Mouse (Mus musculus) heart, adult 2 months (tissue): Measurements from ENCODE around the gene Slco1a5. TPM values are rescaled to one million over a fixed set of nuclear protein-coding genes. Genes with fewer than 3 reads are reported as not detected.

ENCODE experiments used
- DNase-seq, 2 experiments: peaks; one replicate each; pipeline ENCODE4 v3.0.0; 2021
- H3K27ac ChIP-seq: fragments of 200-600 bp; 2 replicates; pipeline ENCODE4 v1.8.1; 2022
- H3K27me3 ChIP-seq: fragments of 200-500 bp; 2 replicates; pipeline ENCODE4 v1.6.1; 2012; ENCODE audit warnings: mild to moderate bottlenecking, low read length, inconsistent platforms, mixed read lengths; ENCODE audit not compliant: control insufficient read depth, insufficient read depth
- H3K36me3 ChIP-seq: fragments of 200-500 bp; 2 replicates; pipeline ENCODE4 v1.6.1; 2012; ENCODE audit warnings: low read length, inconsistent platforms; ENCODE audit not compliant: control insufficient read depth, insufficient read depth
- H3K4me1 ChIP-seq: fragments of 200-500 bp; 2 replicates; pipeline ENCODE4 v1.6.1; 2011; ENCODE audit warnings: low read length; ENCODE audit not compliant: control insufficient read depth, insufficient read depth
- H3K4me3 ChIP-seq: fragments of 200-600 bp; 2 replicates; pipeline ENCODE4 v1.8.1; 2022
- H3K79me2 ChIP-seq: fragments of 200-500 bp; replicated peaks from 2 replicates; pipeline ENCODE4 v1.6.1; 2012; ENCODE audit warnings: mild to moderate bottlenecking, inconsistent platforms, low read length, moderate library complexity, mixed read lengths; ENCODE audit not compliant: control insufficient read depth, insufficient read depth
- H3K9ac ChIP-seq: fragments of 200-500 bp; 2 replicates; pipeline ENCODE4 v1.6.1; 2012; ENCODE audit warnings: low read depth, mild to moderate bottlenecking, control low read depth, inconsistent platforms, low read length, mixed read lengths
- CTCF ChIP-seq: fragments of 200-600 bp; IDR thresholded peaks from 2 replicates; pipeline ENCODE4 v1.8.1; 2022; ENCODE audit warnings: antibody characterized with exemption, mild to moderate bottlenecking, moderate library complexity
- EP300 ChIP-seq: fragments of 200-500 bp; IDR thresholded peaks from 2 replicates; pipeline ENCODE4 v1.6.1; 2011; ENCODE audit warnings: low read depth, low read length, control low read depth; ENCODE audit not compliant: insufficient read depth
- POLR2A ChIP-seq: fragments of 200-500 bp; IDR thresholded peaks from 2 replicates; pipeline ENCODE4 v1.6.1; 2011; ENCODE audit warnings: mild to moderate bottlenecking, low read depth, low read length, control low read depth; ENCODE audit not compliant: insufficient read depth
- WGBS: fragments of 180-500 bp; shearing (Covaris S2); methylation state at CpG from one replicate; pipeline ENCODE4 v1.1.7; 2018; 5-methylcytosine and 5-hydroxymethylcytosine counted together
- intact Hi-C: fragments of 180-260 bp; cut with DNase I; formaldehyde crosslinking; loops from one replicate; pipeline ENCODE4 v1.15.1; 2025
- polyA plus RNA-seq: library from polyadenylated mRNA; depleted of rRNA; stranded (reverse); fragments of >200 nt; gene quantifications from 2 replicates; pipeline ENCODE4 v1.2.3, GENCODE M21; 2012; rRNA removed
- total RNA-seq, 2 experiments: library from RNA; stranded (reverse); gene quantifications; 2 replicates each; pipeline ENCODE4 v1.2.3; 2021

Slco1a5 gene
- total and polyA plus RNA-seq, 3 experiments = 0.06 TPM; not detected in 2

- TF ChIP-seq CTCF (no peak), POLR2A (no peak), EP300 (no peak)
- DNase-seq = no peak
- intact Hi-C loops = no loop called here
- H3K4me1 ChIP-seq = no peaks in the 10 kb centered on the region
- 73% methylated on average over 8 of the region's 8 CpGs for WGBS
- H3K9ac ChIP-seq = no peak overlapping the region
- H3K79me2 ChIP-seq = no peaks in the 10 kb centered on the region
- H3K27ac ChIP-seq = no peak overlapping the region
- no peaks in the 10 kb centered on the region for H3K27me3 ChIP-seq
- H3K36me3 ChIP-seq = no peaks in the 10 kb centered on the region
- H3K4me3 ChIP-seq = no peak overlapping the region
Observed at GRCm38 (mm10) chr6:142194245-142194644, 128.5 kb downstream of the Slco1a5 start.

GRCm38 (mm10) chr6:142191962-142192361, 130.8 kb downstream of the Slco1a5 start:
- Histone ChIP-seq H3K9ac (no peak overlapping the region), H3K27me3 (no peaks in the 10 kb centered on the region), H3K4me1 (no peaks in the 10 kb centered on the region), H3K79me2 (no peaks in the 10 kb centered on the region), H3K27ac (no peak overlapping the region), H3K36me3 (no peaks in the 10 kb centered on the region), H3K4me3 (no peak overlapping the region)
- 55% methylated on average over 1 of the region's 1 CpGs for WGBS
- TF ChIP-seq EP300 (no peak), CTCF (no peak), POLR2A (no peak)
- intact Hi-C loops = no loop called here
- no peak for DNase-seq

- H3K4me1 ChIP-seq = no peaks in the 10 kb centered on the region
- DNase-seq = no peak
- intact Hi-C loops = no loop called here
- WGBS = 85% methylated on average over 3 of the region's 3 CpGs
- no peaks in the 10 kb centered on the region for H3K27me3 ChIP-seq
- TF ChIP-seq EP300 = no peak
- no peak for TF ChIP-seq POLR2A
- no peak for TF ChIP-seq CTCF
- H3K27ac ChIP-seq = no peak overlapping the region
- H3K9ac ChIP-seq = no peak overlapping the region
- H3K4me3 ChIP-seq = no peak overlapping the region
- no peaks in the 10 kb centered on the region for H3K79me2 ChIP-seq
- H3K36me3 ChIP-seq = no peaks in the 10 kb centered on the region
Observed at GRCm38 (mm10) chr6:142187426-142187825, 135.4 kb downstream of the Slco1a5 start.

GRCm38 (mm10) chr6:142185868-142186415, 136.8 kb downstream of the Slco1a5 start:
- no peak overlapping the region for H3K4me3 ChIP-seq

More at GRCm38 (mm10) chr6:142185868-142186415, 136.8 kb downstream of the Slco1a5 start:
- H3K36me3 ChIP-seq = no peaks in the 10 kb centered on the region
- no peaks in the 10 kb centered on the region for H3K27me3 ChIP-seq
- H3K79me2 ChIP-seq = no peaks in the 10 kb centered on the region
- no peak overlapping the region for H3K27ac ChIP-seq
- TF ChIP-seq POLR2A (no peak), EP300 (no peak), CTCF (no peak)
- no peak overlapping the region for H3K9ac ChIP-seq
- WGBS = 49% methylated on average over 2 of the region's 2 CpGs
- intact Hi-C loops = no loop called here
- DNase-seq = no peak
- no peaks in the 10 kb centered on the region for H3K4me1 ChIP-seq

Other genes starting within 250 kb of the Slco1a5 start
- not detected for gene Slco1a6, start 114.5 kb downstream of the Slco1a5 start, total RNA-seq
- not detected in 2 replicates for gene Slco1a6, start 114.5 kb downstream of the Slco1a5 start, polyA plus RNA-seq
- not detected for gene Iapp, start 24.6 kb downstream of the Slco1a5 start, total RNA-seq
- gene Iapp, start 24.6 kb downstream of the Slco1a5 start, polyA plus RNA-seq = not detected in 2 replicates
- 1 to 10 TPM; 9.4 to 9.6 TPM for gene Pyroxd1, start 22.7 kb upstream of the Slco1a5 start, total RNA-seq
- 3.3 and 5.5 TPM in 2 replicates for gene Pyroxd1, start 22.7 kb upstream of the Slco1a5 start, polyA plus RNA-seq
- 1 to 10 TPM; 6.9 to 8.4 TPM for gene Recql, start 64.1 kb upstream of the Slco1a5 start, total RNA-seq
- 2.3 and 5.4 TPM in 2 replicates for gene Recql, start 64.1 kb upstream of the Slco1a5 start, polyA plus RNA-seq
- gene Golt1b, start 64.2 kb upstream of the Slco1a5 start, total RNA-seq = 10 to 100 TPM; 15.6 to 21.4 TPM
- 7.0 and 13.6 TPM in 2 replicates for gene Golt1b, start 64.2 kb upstream of the Slco1a5 start, polyA plus RNA-seq
- not detected for gene Spx, start 90.5 kb upstream of the Slco1a5 start, total RNA-seq
- gene Spx, start 90.5 kb upstream of the Slco1a5 start, polyA plus RNA-seq = 0.18 and 0.25 TPM in 2 replicates
- under 1 TPM; 0.09 to 0.39 TPM for gene Gys2, start 150.1 kb upstream of the Slco1a5 start, total RNA-seq
- gene Gys2, start 150.1 kb upstream of the Slco1a5 start, polyA plus RNA-seq = 0.50 and 1.0 TPM in 2 replicates
- gene Ldhb, start 185.0 kb upstream of the Slco1a5 start, total RNA-seq = 1,000 to 10,000 TPM; 2,754 to 3,232 TPM
- 2,197 and 2,972 TPM in 2 replicates for gene Ldhb, start 185.0 kb upstream of the Slco1a5 start, polyA plus RNA-seq
- gene Kcnj8, start 248.6 kb upstream of the Slco1a5 start, total RNA-seq = 10 to 100 TPM; 21.5 to 23.6 TPM
- 32.4 and 46.9 TPM in 2 replicates for gene Kcnj8, start 248.6 kb upstream of the Slco1a5 start, polyA plus RNA-seq